Mouse (Mus musculus): ENCODE data around the gene Surf6.
A peak's percentile ranks its signal among the peaks of the same experiment; 100 is the strongest.

Surf6 gene

DNA sequence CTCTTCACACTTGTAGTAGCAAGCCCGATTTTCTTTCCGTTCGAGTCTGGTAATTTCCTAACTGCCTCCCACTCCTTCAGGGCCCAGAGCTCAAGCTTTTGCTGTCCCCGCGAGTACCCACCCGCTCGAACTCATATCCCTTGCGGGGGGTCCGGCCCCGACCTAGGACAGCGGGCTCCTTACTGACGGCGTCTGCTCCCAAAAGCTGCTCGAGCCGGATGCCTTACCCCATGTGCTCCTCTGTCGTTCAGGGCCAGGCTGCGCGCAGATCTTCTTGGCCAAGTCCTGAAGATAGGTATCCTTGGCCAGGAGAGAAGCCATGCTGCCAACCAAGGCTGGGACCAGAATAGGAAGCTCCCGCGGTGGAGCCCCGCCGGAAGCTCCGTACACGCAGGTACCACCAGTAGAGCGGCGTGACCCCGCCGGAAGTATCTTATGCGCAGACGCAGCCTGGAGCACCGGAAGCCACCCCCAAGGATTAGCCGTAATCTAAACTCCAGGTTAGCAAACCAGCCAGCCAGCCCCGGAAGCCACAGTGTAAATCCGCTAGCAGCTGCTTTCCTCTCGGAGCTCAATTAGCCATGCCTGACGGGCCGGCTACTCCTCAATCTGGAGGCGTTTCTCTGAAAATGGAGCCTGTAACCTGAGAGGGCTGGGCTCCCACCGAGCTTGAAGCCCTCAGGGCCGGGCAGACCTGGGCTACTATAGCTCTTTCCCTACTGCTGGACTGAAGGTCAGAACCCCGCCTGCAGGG lies at the start of gene Surf6:
Gene Surf6 (minus strand): TSS at position 413 of the 754 bp plus-strand sequence.
- DNase-seq = peak; percentile 95 to 97

- peak in 1 of 2 experiments; percentile 27 for DNase-seq
These were observed 49.5 kb upstream of the Surf6 start for GRCm38 (mm10) chr2:26952193-26952592.

DNA sequence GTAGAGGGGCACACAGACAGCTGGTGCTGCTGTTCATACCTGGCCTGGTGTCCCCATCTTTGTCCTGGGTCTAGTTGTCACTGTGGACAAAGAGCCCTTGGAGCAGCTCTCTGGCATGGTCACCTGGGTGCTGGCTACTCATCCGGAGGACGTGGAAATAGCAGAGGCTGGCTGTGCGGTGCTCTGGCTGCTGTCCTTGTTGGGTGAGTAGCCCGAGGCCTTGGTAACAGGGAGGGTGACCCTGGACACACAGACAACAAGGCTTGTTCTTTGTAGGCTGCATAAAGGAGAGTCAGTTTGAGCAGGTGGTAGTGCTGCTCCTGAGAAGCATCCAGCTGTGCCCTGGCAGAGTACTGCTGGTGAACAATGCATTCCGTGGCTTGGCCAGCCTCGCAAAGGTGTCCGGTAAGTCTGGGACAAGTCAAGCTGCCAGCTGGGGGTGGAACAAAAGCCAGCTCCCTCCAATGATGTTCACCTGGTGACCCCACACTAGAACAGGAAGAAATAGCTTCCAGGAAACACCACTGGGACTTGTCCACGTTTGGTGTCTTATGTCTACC lies 48.7 kb upstream of the Surf6 start:
- DNase-seq = no peak

DNA sequence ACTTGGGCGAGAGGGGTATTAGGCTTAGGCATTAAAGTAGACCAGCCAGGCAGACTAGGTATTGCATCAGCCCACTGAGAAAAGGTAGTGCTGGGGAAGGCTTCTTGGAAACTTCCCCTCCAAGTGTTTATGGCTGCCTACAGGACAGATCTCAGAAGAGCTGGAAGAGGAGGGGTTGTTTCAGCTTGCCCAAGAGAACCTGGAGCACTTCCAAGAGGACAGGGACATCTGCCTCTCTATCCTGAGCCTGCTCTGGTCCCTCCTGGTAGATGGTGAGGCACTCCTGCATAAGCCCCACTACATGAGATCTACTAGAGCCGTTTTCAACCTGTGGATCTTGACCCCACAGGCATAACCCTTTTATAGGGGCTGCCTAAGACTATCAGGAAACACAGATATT lies 47.7 kb upstream of the Surf6 start:
- DNase-seq = no peak

GRCm38 (mm10) chr2:26943253-26943652 lies 40.6 kb upstream of the Surf6 start:
- no peak for DNase-seq

GRCm38 (mm10) chr2:26941539-26941938 lies 38.9 kb upstream of the Surf6 start:
- peak; percentile 65 to 67 for DNase-seq

DNA sequence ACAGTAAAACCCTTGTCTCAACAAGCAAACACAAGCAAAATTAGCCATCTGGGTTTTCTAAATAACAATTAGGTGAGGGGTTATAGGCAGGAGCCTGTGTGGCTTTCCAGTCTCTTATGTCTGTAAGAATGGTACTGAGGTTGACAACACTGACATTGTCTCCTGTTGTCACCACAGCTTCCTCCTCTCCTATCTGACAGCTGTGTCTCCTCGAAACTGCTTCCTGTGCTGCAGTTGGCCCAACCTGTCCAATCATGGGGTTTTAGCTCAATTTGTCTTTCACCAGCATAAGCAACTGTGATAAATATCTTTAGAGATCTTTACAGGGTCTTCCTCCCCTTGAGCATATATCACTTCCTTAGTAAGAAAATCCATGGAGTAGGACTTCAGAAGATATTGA lies 33.7 kb upstream of the Surf6 start:
- DNase-seq = no peak

DNA sequence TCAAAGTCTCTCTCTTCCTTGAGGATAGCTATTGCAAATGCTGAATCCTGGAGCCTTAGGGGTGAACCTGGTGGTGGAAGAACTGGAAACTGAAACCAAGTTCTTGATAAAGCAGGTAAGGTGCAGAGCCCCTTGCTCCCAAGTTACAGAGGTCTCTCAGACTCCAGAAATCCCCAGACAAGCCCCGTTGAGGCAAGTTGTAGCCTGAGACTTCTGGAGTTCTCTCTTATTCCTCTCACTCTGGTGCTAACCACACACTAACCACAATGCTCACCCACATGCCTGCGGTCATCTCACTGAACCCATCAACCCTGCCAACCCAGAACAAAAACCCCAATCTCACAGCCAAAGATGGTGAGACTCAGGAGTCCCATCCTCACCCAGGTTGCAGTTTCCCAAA lies 32.6 kb upstream of the Surf6 start:
- DNase-seq = no peak

DNA sequence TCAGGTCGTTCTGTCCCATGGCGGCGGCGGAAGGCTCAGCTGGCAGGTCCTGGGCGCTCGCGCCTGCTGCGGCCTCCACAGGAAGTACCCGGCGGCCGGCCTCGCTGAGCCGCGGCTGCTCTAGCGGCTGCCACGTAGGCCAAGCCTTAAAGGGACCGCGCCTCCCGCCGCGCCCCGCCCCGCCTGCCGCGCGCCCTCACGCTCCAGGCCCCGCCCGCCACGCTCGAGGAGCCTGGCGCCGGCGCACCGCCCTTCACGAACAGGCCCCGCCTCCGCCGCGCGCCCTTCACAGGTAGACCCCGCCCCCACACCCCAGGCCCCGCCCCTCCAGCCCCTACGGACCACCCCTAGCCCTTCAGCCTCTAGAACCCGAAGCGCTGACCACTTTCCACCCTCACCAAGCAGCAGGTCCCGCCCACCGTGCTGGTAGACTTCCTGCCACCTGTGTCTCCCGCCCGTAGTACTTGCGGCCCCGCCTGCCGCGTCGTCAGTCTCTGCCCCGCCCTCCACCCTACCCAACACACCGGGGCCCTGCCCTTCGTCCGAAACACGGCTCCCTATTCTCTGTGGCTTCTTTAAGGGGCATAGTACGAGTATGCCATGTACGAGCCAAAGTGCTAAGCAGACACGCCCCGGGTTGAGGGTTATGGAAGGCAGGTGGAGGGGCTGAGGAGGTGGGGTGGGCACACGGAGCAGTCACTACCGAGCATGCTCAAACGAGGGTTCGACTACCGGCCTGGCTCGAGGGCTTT lies 30.8 kb upstream of the Surf6 start, which contains the start of the genes Surf4 and Stkld1:
Gene Surf4 (minus strand): TSS at position 625 of the 752 bp plus-strand sequence.
Gene Stkld1 (plus strand): TSS at position 744 of the 752 bp plus-strand sequence.
- DNase-seq = peak; percentile 95 to 98

DNA sequence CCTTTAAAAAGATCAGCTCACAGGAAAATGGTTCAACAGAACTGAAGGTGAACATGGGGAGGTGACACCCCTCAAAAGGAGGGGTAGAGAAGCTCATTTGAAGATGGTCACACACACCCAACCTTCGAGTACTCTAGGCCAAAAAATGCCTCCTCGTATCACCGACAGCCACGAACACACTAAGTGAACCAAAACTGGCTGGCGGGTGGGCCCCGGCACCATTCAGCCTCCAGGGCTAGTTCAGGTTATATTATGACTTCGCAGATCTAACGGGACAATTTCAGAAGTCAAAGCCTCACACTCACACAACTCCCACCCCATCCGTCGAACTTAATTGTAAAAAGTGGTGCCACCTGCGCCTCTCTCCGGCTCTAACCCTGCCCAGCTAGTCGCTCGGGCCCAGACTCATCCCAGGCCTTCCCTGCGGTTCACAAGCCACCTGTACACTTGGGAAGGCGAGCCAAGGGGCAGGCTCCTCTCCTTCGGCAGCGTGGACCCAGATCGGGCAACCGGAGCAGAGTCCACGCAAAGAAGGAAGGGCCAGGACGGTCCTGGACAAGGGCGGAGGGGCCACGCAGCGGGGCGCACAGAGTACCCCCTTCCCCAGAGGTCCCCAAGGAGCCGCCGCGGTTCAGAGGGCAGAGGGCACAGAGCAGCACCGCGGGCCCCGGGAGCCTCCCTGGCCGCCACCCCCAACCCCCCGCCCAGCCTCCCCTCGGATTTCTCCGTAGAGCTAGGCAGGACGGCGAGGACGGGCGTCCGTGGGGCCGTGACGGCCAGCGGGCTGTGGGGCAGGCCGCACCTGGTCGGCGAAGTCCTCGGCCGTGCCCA lies 30.0 kb upstream of the Surf6 start:
- DNase-seq = no peak

GRCm38 (mm10) chr2:26930390-26930789 lies 27.7 kb upstream of the Surf6 start:
- peak in 1 of 2 experiments; percentile 81 for DNase-seq

- no peak for DNase-seq
These were observed 25.2 kb upstream of the Surf6 start for GRCm38 (mm10) chr2:26927745-26928476.

DNA sequence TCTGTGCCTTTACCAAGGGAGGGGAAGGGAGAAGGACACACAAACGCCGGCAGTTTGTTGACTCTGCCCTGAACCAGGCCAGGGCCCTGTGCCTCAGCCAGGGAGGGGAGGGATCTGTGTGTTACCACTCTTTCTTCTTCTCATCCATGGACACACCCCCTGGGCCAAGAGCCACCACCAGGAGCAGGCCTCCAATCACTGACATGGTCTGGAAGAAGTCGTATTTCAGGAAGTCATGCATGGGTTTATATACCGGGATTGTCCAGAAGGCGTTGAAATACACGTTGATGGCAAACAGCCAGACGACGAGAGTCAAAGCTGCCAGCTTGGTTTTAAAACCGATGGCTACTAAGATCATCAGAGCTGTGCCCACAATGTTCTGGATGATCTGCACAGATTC lies 19.1 kb upstream of the Surf6 start:
- DNase-seq = no peak

- DNase-seq = no peak
These were observed 17.6 kb upstream of the Surf6 start for GRCm38 (mm10) chr2:26920190-26920855.

DNA sequence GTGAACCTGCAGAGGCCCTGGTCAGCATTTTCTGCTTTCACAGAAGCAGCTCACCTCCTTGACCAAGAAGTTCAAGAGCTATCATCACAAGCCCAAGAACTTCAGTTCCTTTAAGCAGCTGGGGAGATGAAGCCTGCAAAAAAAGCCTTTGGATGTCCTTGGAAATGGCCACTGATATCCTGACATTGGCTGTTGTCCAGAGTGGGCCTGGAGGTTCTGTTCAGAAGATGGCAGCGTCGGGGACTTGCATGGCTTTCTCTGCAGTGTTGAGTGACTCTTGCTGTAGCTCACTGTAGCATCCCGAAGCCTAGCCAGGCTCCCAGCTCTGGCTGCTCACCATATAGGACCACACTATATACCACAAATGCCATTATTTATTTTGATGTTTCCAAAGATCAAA lies 17.0 kb upstream of the Surf6 start:
- no peak for DNase-seq

GRCm38 (mm10) chr2:26916738-26917137 lies 14.1 kb upstream of the Surf6 start:
- no peak for DNase-seq

- DNase-seq = peak; percentile 86 to 88
These were observed 13.4 kb upstream of the Surf6 start, which contains the start of the genes Surf2 and Surf1 for GRCm38 (mm10) chr2:26915927-26916728. TSS of gene Surf2 (plus strand) at chr2:26916367. TSS of gene Surf1 (minus strand) at chr2:26916530.

- DNase-seq = no peak
These were observed 11.7 kb upstream of the Surf6 start for GRCm38 (mm10) chr2:26914148-26914941.

DNA sequence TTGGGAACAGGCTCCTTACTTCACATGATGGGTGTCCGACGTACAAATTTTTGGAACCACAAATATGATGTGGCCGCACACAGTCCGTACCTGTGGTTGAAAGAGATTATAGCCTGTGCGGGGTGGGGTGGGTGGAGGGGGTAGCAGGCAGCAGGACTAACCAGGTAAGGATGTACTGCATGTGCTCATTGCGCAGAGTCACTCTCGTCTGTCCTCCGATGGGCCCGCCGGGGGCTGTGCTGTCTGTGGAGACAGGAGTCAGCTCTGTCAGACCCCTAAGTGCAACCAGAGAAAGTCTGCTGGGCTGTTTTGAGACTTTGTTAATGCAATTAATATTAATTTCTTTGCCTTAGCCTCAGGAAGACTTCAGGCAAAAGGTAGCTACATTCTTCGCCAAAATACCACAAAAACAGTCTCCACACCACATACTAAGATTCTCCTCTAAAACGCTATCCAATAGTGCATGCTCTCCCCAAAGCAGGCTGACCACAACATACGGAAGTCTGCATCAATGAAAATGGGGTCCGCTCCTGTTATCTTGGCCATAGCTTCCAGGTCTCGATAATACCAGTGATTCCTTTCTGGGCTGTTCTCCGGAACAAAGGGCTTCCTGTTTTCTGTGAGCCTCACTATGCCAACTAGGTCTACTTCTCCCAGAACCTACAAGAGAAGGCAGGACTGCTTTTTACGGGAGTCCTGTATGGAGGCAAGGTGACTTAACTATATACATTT lies 10.9 kb upstream of the Surf6 start:
- DNase-seq = no peak
